Mouse (Mus musculus): Measurements from ENCODE around the gene Rassf1.
A peak's percentile ranks its signal among the peaks of the same experiment; 100 is the strongest.

The Rassf1 gene

GRCm38 (mm10) chr9:107551117-107551889 lies at the start of gene Rassf1:
Gene Rassf1, plus strand, starts transcription at chr9:107551555.
- DNase-seq (ENCODE audit: low spot score), result peak; percentile 66

DNA sequence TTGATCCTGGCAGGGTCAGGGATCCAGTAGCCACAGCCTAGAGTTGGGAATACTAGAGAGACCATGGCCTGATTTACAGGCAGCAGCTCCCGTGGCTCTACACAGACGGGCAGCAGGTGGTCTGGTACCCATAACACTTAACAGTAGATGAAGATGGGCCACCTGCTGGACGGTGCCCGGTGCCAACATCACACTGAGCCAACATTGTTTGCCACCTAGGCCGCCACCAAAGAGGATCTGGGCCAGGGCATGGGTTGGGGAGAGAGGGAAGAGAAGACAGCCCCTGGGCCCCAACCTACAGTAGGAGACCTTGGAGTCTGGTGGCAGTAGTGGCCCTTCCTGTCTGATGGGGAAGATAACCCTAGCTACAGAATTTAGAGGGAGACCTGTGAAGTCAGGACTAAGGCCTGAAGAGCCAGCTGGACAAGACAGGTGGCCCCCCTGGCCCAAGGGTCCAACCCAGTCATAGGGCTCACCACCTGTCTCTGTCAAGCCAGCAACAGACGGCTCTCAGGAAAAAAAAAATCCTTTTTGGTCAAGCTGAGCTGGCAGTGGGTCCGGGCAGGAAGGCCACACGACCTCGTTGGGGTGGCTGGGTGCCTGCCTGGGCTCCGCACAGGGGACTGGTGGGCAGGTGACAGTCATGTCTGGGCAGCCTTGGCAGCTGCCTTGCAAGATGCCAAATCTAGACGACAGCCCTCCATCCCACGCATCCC lies 49.1 kb upstream of the Rassf1 start:
- DNase-seq (ENCODE audit: low spot score), result no peak

DNA sequence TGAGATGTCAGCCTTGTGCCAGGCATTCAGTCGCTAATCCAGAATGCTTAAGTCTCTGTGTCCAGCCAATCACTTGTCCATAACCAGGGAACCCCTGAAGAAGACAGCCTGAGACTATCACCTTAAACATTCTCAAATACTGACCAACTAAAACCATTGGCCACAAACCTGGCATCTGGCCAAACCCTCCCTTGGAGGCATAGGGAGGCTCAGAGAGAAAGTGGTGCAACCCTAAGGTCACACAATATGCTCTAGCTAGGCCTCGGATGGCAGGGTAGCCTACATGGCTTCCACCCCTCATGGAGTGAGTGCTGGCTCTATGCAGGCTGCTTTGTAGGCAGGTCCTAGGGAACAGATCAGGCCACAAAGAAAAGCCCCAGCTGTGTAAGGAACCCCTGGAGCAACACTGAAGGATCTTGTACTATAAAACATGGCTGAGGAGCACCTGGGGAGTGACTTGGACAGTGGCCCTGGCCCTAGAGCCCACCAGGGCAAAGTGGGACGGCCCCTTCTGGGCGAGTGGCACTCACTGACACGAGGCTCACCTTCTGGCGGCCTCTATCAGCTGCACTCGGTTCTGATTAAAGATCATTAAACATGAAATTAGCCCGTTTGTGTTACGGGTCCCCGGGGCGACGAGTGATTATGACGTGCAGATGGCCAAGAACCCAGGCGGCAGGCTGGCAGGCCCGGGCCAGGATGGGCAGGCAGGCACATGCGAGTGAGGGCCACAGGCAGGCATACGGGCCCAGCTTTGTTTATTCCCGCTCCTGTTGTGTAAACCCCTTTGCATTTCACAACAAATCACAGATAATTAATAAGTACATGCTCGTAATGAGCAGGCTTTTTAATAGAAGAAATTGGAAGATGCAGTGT lies 46.5 kb upstream of the Rassf1 start:
- no peak for DNase-seq (ENCODE audit: low spot score)

GRCm38 (mm10) chr9:107508266-107508665 lies 43.1 kb upstream of the Rassf1 start:
- no peak for DNase-seq (ENCODE audit: low spot score)

- DNase-seq (ENCODE audit: low spot score), result no peak
These were observed 40.8 kb upstream of the Rassf1 start for GRCm38 (mm10) chr9:107510384-107511100.

GRCm38 (mm10) chr9:107511436-107511835 lies 39.9 kb upstream of the Rassf1 start:
- DNase-seq (ENCODE audit: low spot score), result no peak

- DNase-seq (ENCODE audit: low spot score), result no peak
These were observed 39.0 kb upstream of the Rassf1 start for GRCm38 (mm10) chr9:107512326-107512725.

- peak; percentile 76 for DNase-seq (ENCODE audit: low spot score)
These were observed 36.9 kb upstream of the Rassf1 start for GRCm38 (mm10) chr9:107514303-107514955.

GRCm38 (mm10) chr9:107520331-107520730 lies 31.0 kb upstream of the Rassf1 start:
- no peak for DNase-seq (ENCODE audit: low spot score)

GRCm38 (mm10) chr9:107521190-107521589 lies 30.2 kb upstream of the Rassf1 start:
- no peak for DNase-seq (ENCODE audit: low spot score)

DNA sequence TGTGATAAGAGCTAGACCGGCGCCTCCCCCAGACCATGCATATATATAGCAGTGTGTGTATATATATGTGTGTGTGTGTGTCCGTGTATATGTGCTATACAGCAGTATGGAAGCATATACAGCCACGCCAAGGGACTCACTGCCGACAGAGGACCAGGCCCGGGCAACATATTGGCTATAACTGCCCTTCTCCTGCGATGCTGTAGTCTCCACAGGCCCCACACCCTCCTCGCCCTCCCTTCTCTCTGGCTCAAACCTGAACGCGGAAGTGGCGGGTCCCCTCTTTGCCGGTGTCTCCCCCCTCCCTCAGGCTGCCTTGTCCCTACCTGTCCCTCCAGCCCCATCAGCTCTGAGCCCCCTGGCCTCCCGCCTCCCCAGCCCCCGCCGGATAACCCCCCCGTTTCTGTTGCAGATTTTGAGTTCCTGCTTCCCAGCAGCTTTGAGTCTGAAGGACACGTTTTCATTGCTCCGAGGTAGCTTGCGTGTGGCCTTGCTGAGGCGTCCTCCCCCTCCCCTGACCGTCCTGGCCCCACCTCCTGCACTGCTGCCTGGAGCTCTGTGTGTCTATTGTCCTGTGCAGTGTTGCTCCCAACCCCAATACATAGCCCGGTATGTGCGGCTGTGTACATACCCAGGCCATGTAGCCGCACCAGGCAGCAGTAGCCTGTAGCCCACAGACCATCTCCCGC lies 29.5 kb upstream of the Rassf1 start:
- DNase-seq (ENCODE audit: low spot score), result no peak

DNA sequence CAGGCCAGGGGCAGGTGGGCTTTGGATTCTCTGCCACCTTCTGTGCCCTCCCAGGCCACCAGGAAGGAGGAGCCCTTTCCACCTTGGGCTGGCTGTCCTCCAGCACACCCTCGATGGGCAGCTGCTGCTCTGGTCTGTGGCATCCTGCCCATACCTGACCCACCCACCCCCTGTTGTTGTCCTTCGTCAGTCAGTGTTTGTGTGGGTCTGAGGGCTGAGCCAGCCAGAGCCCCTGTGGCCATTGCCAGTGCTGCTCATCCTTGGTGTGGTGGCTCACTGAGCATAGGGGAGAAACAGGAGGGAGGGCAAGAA lies 29.0 kb upstream of the Rassf1 start:
- no peak for DNase-seq (ENCODE audit: low spot score)

GRCm38 (mm10) chr9:107526198-107527026 lies 24.9 kb upstream of the Rassf1 start:
- DNase-seq (ENCODE audit: low spot score), result peak; percentile 54

DNA sequence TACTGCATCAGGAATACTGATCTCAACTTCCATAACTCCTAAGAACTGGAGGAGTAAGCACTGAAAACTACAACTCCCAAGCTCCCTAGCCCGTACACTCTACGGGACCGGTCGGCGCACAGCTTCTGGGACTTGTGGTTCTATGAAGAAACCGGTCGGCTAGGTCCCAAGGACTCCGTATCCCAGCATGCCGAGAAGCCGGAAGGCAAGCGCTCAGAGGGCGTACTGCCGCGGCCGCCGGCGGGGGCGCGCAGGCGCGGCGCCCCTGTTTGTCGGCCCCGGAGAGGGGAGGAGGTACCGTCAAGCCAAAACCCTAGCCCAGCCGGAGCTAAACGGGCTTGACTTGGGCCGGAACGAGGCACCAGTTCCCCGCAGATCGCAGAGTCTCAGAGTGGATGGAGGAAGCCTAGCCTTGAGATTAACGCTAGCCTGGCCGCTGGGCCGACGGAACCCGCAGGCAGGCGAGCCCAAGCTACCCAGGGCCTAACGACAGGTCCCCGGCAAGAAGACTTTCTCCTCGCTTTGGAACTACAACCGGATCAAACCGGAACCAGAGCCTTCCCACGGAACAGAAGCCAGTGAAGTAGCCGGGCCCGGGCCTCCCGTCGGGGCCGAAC lies 17.5 kb upstream of the Rassf1 start, which contains the start of gene Tmem115:
Tmem115 (plus strand) TSS at position 155 of the 617 bp plus-strand sequence.
- DNase-seq (ENCODE audit: low spot score), result peak; percentile 98

- DNase-seq (ENCODE audit: low spot score), result no peak
These were observed 16.8 kb upstream of the Rassf1 start for GRCm38 (mm10) chr9:107534408-107535202.

GRCm38 (mm10) chr9:107538231-107538630 lies 13.1 kb upstream of the Rassf1 start:
- DNase-seq (ENCODE audit: low spot score), result no peak

DNA sequence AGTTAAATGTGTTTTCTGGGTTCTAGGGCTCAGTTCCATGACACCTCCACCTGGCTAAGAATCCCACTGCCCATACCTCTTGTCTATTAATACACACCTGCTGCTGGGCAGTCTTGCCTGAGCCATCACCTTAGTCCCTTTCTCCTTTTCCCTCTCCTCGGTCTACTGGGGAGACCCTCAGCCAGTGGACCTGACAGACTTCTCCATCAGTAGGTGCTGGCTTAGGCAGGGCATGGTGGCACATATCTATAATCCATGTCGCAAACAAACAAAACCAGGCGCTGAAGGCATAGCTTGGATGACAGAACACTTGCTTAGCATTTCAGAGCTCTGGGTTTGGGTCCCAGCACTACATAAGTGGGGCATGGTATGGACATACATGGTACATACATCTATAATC lies 12.6 kb upstream of the Rassf1 start:
- DNase-seq (ENCODE audit: low spot score), result no peak

- DNase-seq (ENCODE audit: low spot score), result no peak
These were observed 11.4 kb upstream of the Rassf1 start for GRCm38 (mm10) chr9:107539940-107540339.

DNA sequence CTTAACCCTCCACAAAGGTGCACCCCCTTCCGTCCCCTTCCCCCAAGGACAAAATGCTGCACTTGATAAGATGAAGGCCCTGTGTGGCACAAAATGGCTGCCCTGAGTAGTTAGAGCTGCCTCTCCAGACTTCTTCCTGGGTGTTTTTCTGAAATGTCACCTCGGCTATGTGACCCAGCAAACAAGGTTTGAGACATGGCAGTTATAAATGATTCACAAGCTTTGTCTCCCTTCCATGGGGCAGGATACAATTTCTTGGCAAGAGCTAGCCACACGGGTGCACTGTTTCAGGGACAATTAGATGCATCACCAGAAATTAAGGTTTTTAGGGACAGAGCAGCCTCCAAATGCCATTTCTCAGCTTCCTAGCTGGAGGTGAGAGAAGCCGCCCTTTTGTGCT lies 10.9 kb upstream of the Rassf1 start:
- DNase-seq (ENCODE audit: low spot score), result no peak

Measured in lung, postnatal 25 days (tissue).